Mouse (Mus musculus) frontal cortex, postnatal 14 days (tissue): ENCODE data around the gene Pin1.
"Not testable (repeated sequence)": the region's sequence is repeated elsewhere in the genome, so short reads cannot be mapped to it uniquely, and the experiment has no call there.

Source experiments
- DNase-seq, 2 experiments: peaks; one replicate each; pipeline ENCODE4 v3.0.0; 2022; ENCODE audit warnings: low spot score in 2 of 2

Pin1 gene

GRCm38 (mm10) chr9:20662325-20662724, 10.4 kb downstream of the Pin1 start:
- DNase-seq, result peak; percentile 70 to 79

DNA sequence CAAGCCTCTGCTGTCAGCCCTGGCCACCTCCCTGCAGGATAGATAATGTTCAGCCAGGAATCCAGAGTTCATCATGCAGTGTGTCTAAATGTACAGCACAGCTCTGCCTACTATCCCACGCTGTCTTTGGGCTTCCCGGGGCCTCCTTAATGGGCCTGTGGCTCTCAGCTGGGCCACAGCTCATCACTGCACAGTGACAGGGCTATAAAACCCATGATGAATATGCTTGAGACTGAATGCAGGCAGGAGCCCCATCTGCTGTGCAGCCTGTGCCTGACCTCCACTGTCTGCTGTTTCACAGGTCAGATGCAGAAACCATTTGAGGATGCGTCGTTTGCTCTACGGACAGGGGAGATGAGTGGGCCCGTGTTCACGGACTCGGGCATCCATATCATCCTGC, 11.0 kb downstream of the Pin1 start:
- DNase-seq, result no peak

- peak in 1 of 2 experiments; percentile 76 for DNase-seq
Measured at GRCm38 (mm10) chr9:20663956-20664355, 12.1 kb downstream of the Pin1 start.

GRCm38 (mm10) chr9:20664366-20664765, 12.5 kb downstream of the Pin1 start:
- peak in 1 of 2 experiments; percentile 54 for DNase-seq

DNA sequence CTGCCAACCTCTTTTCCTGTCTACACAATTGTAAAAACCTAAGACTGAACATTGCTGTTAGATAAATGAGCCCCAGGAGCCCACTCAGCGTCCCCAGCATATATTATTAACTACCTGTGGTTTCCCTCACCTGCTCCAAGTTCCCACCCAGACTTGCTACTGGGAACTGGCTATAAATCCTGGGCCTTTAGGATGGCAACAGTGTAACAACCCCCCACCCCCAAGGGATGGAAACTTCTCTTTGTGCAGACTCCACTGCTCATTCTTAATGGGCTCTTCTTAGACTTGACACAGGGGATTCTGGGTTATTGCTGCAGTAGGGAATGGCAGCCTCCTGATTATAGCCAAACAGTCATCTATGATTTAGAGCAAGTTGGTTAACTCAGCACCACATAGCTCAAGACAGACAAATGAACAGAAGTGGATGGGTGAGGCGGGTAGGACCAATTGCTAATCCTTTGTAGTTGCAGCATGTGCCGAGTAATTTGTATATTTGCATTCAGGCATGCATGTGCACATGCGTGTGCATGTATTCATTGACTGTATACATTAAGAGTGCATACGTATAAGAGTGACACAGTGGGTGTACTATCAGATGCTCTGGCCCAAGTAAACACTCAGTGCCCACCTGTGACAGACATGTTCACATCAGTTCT, 13.2 kb downstream of the Pin1 start:
- DNase-seq, result no peak

GRCm38 (mm10) chr9:20665925-20666324, 14.0 kb downstream of the Pin1 start:
- DNase-seq, result peak in 1 of 2 experiments; percentile 35

DNA sequence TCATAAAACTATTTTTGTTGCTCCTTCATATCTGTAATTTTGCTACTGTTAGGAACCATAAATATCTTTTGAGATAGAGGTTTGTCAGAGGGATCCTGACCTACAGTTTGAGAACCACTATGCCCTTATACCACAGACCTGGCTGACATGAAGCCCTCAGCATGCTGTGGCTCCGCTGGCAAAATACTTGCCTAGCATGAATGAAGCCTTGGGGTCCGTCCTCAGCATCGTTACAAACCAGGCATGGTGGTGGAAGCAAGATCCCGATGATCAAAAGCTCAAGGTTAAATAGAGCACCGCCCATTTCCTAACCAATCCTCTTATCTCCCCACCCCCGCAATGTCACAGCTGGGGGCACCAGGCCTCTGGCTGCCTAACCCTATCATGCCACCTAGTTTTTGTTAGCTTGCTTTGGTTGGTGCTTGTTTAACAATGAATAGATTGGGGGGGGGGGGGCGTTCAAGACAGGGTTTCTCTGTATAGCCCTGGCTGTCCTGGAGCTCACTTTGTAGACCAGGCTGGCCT, 14.7 kb downstream of the Pin1 start:
- DNase-seq, result no peak

- DNase-seq, result no peak
Measured at GRCm38 (mm10) chr9:20668065-20668464, 16.2 kb downstream of the Pin1 start.

GRCm38 (mm10) chr9:20672047-20672446, 20.2 kb downstream of the Pin1 start:
- no peak for DNase-seq

- DNase-seq, result no peak
Measured at GRCm38 (mm10) chr9:20677892-20678291, 26.0 kb downstream of the Pin1 start.

DNA sequence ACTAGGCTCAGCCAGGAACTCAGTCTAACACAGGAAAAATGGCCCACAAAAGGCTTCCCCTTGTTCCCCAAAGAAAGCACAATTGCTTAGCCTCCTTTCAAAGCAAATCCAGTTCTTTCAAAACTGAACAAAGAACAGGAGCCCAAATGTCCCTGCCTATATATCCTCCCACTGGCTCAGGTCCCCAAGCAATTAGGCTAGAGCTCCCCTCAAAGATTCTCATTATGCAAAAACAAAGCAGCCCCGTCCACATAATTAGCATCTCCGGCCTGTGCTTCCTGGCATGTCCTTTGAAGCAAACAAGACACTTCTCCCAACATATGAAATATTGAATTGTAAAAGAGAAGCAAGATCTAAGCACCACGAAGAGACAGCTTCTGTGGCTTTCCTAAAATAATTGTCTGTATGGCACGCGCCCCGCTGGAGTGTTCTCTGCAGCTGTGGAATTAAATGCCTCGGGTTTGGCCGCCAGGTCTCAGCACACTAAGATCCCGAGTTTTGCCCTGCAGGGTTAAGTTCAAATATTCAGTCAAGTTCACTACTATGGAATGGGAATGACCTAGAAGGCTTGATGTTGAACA, 28.6 kb downstream of the Pin1 start:
- DNase-seq, result no peak

GRCm38 (mm10) chr9:20681546-20682388, 29.9 kb downstream of the Pin1 start:
- DNase-seq, result no peak

GRCm38 (mm10) chr9:20682389-20682722, 30.5 kb downstream of the Pin1 start:
- no peak for DNase-seq

- DNase-seq, result peak in 1 of 2 experiments; percentile 62
Measured at GRCm38 (mm10) chr9:20685081-20685861, 33.4 kb downstream of the Pin1 start.

DNA sequence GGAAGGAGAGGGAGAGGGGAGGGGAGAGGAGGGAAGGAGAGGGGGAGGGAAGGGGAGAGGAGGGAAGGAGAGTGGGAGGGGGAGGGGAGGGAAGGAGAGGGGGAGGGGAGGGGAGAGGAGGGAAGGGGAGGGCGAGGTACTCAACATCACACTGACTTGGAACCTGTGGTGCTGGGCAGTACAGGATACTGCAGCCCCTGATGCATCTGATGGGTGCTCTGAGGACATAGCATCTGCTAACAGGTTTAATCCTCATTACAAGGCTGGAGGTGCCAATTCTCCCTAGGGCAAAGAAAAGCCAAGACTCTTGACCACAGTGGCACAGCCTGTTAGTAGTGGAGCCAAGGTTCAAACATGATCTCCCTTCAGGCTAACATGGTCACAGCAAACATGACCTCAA, 37.5 kb downstream of the Pin1 start:
- no peak for DNase-seq

- no peak for DNase-seq
Measured at GRCm38 (mm10) chr9:20689913-20690312, 38.0 kb downstream of the Pin1 start.

- DNase-seq, result not testable (repeated sequence)
Measured at GRCm38 (mm10) chr9:20690449-20690848, 38.6 kb downstream of the Pin1 start.

GRCm38 (mm10) chr9:20692863-20693262, 41.0 kb downstream of the Pin1 start:
- no peak for DNase-seq

DNA sequence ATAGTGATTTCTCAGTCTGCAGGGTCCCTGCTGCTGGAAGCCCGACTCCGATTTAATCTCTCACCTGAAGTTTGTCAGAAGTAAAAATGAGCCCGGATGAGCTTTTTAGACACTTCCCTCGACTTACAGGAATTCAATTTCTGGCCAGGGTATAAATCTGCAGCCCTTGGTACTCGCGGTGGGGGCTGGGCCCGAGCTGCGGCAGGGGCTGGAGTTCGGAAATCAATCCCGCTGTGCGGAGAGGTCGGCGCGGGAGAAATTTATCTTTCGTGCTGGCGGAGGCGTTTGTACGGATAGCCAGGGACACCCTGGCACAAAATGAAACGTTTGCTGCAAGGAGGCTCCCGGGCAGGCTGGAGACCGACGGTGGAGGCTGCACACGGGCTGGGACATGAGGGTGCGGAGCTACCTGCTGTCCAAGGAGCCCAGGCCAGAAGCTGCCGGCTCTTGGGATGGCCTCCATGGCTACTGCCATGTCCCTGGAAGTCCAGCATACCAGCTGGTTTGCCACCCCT, 42.9 kb downstream of the Pin1 start:
- no peak for DNase-seq

GRCm38 (mm10) chr9:20696107-20696712, 44.3 kb downstream of the Pin1 start:
- DNase-seq, result no peak

GRCm38 (mm10) chr9:20697466-20697865, 45.6 kb downstream of the Pin1 start:
- no peak for DNase-seq
